Mouse (Mus musculus) lung, adult 18-20 months (tissue): Measurements from ENCODE around the gene Cdk19.

Source experiments
- DNase-seq, 2 experiments: peaks; one replicate each; pipeline ENCODE4 v3.0.0; 2022; ENCODE audit warnings: mixed read lengths in 2 of 2

Cdk19 gene

GRCm38 (mm10) chr10:40339351-40339964 is at the start of gene Cdk19:
TSS of gene Cdk19 (plus strand) at chr10:40339564.
- no peak for DNase-seq

- no peak for DNase-seq
Measured at GRCm38 (mm10) chr10:40292640-40293039, 46.7 kb upstream of the Cdk19 start.

- peak; percentile 87 to 89 for DNase-seq
Measured at GRCm38 (mm10) chr10:40300648-40301171, 38.7 kb upstream of the Cdk19 start.

GRCm38 (mm10) chr10:40301181-40302075 is 37.9 kb upstream of the Cdk19 start:
- DNase-seq: peak; percentile 37 to 39

- DNase-seq: peak; percentile 99 to 100
Measured at GRCm38 (mm10) chr10:40302140-40302985, 37.0 kb upstream of the Cdk19 start, which contains the start of gene Amd1. TSS of gene Amd1 (minus strand) at chr10:40302186.

GRCm38 (mm10) chr10:40305989-40306388 is 33.4 kb upstream of the Cdk19 start:
- no peak for DNase-seq

DNA sequence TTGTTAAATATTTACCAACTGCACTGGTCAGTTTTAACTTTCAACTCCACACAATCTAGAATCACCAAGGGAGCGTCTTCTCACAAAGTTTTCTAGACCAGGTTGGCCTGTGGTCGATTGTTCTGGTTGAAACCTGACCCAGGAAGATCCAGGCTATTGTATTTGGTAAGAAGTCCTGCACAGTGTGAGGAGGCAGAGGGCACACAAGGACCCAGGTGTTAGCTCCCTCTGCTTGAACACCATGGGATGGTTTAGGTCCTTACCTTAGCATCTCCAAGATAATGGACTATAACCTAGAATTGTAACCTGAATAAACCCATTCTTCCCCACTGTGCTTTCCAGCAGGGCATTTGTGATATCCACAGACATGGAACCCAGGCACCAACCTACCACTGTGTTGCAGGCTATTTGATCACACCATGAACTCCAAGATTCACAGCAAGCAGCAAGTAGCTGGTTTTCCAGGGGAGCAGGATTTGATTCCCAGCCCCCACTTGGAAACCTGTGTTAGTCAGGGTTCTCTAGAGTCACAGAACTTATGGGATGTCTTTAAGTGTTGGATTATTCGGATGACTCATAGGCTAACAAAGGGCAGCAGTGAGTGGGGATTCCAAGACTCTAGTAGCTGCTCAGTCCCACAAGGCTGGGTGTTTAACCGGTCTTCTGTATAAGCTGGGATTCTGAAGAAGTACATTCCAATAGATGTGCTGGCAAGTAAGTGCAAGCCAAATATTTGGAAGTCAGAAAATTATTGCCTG is 31.4 kb upstream of the Cdk19 start:
- no peak for DNase-seq

GRCm38 (mm10) chr10:40309884-40310635 is 29.3 kb upstream of the Cdk19 start:
- DNase-seq: peak; percentile 40 to 44

- no peak for DNase-seq
Measured at GRCm38 (mm10) chr10:40312781-40313180, 26.6 kb upstream of the Cdk19 start.

GRCm38 (mm10) chr10:40316841-40317585 is 22.4 kb upstream of the Cdk19 start:
- peak in 1 of 2 experiments; percentile 13 for DNase-seq

- DNase-seq: no peak
Measured at GRCm38 (mm10) chr10:40320306-40320705, 19.1 kb upstream of the Cdk19 start.

DNA sequence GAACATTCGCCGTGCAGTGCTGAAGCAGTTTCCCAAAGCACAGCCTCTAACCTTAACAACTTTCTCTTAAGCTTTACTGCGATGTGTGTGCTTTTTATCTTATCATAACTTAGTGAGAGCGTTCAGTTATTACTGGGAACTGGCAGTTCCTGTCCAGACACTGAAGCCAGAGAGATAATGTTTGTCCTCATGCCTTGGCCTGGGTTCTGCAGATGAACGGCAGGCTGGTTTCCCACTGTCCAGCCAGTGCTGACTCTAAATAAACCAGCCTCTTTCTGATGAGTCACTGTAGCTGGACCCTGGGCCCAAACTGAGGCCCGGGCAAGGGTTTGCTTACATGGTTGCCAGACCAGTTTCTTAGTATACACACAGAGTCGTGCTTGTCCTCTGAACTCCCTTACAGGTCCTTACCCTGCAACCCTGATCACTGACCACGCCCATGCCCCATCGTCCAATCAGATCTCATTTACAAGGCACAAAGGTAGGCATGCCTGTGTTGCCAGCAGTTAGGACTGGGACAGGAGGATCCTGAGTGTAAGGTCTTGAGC is 11.3 kb upstream of the Cdk19 start:
- DNase-seq: peak; percentile 61 to 68

DNA sequence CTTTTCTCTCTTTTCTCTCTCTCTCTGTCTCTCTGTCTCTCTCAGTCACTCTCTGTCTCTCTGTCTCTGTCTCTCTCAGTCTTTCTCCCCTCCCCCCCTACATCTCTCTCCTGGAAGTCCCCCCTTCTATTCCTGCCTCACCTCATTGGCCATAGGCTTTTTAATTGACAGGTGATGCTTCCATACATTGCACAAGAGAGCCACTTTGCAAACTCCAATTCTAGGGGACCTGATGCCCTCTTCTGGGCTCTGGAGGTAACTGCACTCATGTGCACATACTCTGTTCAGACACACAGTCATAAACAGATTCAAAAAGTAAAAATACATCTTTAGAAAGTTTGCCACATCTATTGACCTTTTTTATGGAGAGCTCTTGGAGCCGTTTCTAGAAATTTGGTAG is 9.1 kb upstream of the Cdk19 start:
- DNase-seq: no peak

DNA sequence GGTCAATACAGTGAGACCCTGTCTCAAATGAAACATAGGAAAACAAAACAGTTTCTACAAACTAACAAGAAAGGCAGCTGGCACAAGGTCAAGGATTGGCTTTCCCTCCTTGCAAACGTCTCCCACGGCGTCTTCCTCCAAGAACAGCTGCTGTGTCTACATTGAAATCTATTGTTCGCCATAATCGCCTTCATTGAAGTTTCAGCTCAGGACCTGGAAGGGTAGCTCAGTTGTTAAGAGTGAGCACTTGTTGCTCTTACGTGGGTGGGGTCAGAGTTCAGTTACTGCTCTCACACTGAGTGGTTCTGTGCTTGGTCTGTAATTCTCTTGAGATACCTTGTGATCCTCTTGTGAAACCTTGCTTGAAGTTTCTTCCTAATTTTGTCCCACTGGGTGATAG is 6.5 kb upstream of the Cdk19 start:
- peak in 1 of 2 experiments; percentile 28 for DNase-seq

DNA sequence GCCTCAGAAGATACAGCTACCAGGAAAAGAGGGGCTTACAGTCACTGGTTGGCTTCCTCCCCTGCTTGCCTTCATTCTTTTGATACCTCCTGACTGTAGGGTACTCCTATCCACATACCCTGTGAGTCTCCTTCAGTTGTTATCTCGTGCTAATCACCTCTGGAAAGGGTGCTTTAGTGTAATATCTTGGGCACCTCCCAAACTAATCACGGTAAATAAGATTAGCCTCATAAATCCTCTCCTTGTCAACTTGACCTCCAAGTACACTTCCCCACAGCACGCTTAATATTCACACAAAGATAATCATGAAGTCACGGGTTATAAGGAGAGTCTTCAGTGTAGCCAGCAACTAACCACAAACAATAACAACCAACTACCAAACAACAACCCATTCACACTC is 2.7 kb downstream of the Cdk19 start:
- no peak for DNase-seq

DNA sequence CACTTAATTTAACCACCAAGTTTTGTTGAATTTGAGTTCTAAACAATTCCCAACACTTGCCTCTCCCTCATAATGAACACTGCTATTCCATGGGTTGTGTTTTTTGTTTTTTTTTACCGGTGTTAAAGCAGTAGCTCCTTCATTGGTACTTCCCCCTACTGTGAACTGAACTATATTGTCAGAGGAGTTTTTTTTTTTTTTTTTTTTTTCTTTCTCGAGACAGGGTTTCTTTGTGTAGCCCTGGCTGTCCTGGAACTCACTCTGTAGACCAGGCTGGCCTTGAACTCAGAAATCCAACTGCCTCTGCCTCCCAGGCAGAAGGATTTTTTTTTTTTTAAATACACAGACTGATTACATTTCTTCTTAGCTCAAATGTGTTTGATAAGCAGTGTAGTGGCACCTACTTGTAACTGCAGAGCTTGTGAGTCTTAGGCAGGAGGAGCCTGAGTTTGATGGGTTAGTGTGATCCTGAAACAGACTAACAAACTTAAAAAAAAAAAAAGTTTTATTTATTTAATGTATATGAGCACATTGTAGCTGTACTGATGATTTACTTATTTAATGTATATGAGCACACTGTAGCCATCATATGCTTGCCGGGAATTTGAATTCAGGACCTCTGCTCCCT is 7.5 kb downstream of the Cdk19 start:
- no peak for DNase-seq

DNA sequence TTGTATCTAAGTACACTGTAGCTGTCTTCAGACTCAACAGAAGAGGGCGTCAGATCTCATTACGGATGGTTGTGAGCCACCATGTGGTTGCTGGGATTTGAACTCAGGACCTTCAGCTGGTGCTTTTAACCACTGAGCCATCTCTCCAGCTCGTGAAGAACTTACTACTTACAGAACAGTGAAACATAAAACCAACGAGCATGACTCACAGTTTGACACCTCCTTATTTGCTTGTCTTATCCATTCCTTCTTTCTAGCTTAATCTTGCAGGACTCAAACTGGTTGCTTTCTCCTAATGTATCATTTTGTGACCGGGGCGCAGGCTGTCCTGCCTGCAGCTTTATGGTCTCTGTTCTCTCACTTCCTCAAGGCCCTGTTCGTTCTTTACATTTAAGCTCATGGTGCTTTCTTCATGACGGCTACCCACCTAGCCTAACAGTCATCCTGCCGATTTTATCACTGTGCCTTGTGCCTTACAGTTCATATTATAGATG is 8.1 kb downstream of the Cdk19 start:
- DNase-seq: no peak

DNA sequence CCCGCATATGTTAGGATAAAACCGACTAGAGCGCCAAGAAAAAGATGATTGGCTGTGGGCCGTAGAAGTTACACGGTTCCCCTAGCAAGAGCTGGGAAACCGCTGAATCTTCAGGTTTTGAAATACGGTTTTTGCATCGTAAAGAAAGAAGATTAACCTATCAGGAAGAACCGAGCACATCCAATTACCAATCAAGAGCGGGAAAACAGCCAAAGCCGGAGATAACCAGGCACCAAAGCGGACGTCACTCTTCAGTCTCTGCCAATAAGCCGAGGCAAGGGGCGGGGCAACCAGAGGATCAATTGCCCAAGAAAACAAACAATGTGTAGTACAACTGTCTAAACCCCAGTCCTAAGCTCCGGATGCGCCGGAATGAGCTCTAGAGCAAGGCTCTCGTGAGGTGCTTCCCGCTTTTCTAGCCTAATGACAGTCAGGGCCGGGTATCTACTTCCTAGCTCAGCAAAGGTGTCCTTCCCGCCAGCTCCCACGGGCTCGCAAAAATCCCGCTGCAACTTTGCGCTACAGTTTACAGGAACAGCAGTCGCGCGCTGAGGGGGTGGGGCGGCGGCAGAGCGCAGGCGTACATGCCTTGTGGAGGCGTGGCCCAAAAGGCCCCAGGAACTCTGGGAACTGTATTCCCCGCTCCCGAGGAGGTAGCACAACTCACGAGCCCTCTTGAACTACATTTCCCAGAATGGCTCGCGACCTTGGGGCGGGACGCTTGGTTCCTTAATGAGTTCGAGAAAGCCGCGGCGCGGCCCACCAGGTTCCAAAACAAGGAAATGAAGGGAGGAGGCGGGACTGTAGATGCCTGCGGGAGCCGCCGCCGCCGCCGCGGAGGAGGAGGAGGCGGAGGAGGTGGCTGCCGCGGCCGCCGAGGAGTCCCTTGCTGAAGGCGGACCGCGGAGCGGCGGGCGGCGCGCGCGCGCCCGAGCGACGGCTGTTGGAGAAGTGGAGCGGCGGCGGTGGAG is 9.5 kb downstream of the Cdk19 start:
- peak; percentile 99 to 100 for DNase-seq
